24 mouse cellular contexts compared by ENCODE assay signal in the genomic region with DNA sequence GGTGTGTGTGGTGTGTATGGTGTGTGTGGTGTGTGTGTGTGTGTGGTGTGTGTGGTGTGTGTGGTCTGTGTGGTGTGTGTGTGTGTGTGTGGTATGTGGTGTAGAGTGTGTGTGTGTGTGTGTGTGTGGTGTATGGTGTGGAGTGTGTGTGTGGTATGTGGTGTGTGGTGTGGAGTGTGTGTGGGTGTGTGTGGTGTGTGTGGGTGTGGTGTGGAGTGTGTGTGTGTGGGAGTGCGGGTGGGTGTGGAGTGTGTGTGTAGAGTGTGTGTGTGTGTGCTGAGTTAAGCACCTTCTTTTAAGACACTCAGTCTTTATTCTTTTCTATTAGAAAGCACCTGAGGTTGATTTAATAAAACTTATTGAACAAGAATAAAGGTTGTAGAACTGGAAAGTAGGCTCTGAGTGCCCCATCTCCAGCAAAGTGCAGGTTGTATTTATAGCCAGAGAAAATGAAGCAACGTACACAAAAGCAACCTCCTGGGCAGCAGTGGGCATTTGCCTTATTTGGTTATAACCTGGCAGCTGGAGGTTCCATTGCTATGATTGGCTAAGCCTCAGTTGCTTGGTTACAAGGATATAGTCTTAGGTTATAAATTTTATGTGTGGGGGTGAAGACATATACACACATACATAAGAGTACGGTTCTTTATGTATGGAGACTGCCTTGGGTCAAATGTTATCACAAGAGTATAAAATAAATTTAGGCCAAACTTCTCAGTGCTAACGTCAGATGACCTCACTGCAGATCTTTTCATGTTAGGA. TPM values are rescaled to one million over a fixed set of nuclear protein-coding genes. Genes with fewer than 3 reads are reported as not detected.
DNase-seq lines count a peak whose midpoint lies in the region; ATAC-seq lines count a peak whose summit lies in the region.
"Had no signal": no experiment of that assay in that cellular context is flagged by ENCODE, and none has a peak within 500 bp of the region (broad histone marks: within the 10 kb centered on the region; RNA-seq: fewer than 3 reads in every experiment).

No protein-coding gene starts in this region.

- no peak overlapping the region for H3K4me2 ChIP-seq in forebrain, embryonic 12.5 days
- H3K4me2 ChIP-seq in forebrain, embryonic 16.5 days (ENCODE audit: low read length), result no peak overlapping the region
- no peak overlapping the region for H3K4me2 ChIP-seq in hindbrain, embryonic 13.5 days
- no peak overlapping the region for H3K4me2 ChIP-seq in hindbrain, embryonic 16.5 days (ENCODE audit: low read length)
- H3K4me2 ChIP-seq in neural tube, embryonic 12.5 days (replicated peaks), result no peak overlapping the region
- H3K4me2 ChIP-seq in neural tube, embryonic 15.5 days, result no peak overlapping the region
- no peak overlapping the region for H3K4me2 ChIP-seq in midbrain, embryonic 16.5 days (ENCODE audit: low read length)
- H3K4me2 ChIP-seq: heart, embryonic 13.5 days; kidney, embryonic 15.5 days; limb, embryonic 12.5 days had no signal

- 0 out of 2 replicates have a peak, but pooled peaks have one; percentile 57 for ATAC-seq in forebrain, embryonic 12.5 days (ENCODE audit: low FRiP score)
- ATAC-seq in forebrain, embryonic 16.5 days, result no peak; the same call in 1 of the 2 replicates
- ATAC-seq in hindbrain, embryonic 13.5 days (ENCODE audit: low FRiP score), result peak; percentile 53
- ATAC-seq in hindbrain, embryonic 16.5 days, result no peak
- 0 out of 2 replicates have a peak, but pooled peaks have one; percentile 25 for ATAC-seq in neural tube, embryonic 12.5 days (ENCODE audit: low FRiP score, low read depth)
- ATAC-seq in neural tube, embryonic 15.5 days (ENCODE audit: low FRiP score), result no peak
- peak; percentile 63 for ATAC-seq in midbrain, embryonic 16.5 days
- ATAC-seq: lung, postnatal 0 days had no signal

- DNase-seq in c-Kit-positive CD71-positive TER-119-positive erythroid progenitor cells, embryonic 14.5 days (ENCODE audit: low spot score), result no peak
- DNase-seq: adrenal gland, postnatal 25 days; cerebellum, adult 11 months; cerebellum, adult 9-11 months; gastrocnemius, postnatal 36 days; heart, adult 2 months; heart, postnatal 14 days; kidney, adult 11 months; kidney, postnatal 36 days; right cerebral cortex, postnatal 14 days had no signal

- H3K27me3 ChIP-seq in forebrain, embryonic 12.5 days, result no peaks in the 10 kb centered on the region
- H3K27me3 ChIP-seq in forebrain, embryonic 16.5 days (replicated peaks; ENCODE audit: control insufficient read depth, insufficient read depth, low read length), result no peaks in the 10 kb centered on the region
- H3K27me3 ChIP-seq in hindbrain, embryonic 13.5 days, result no peaks in the 10 kb centered on the region
- H3K27me3 ChIP-seq in hindbrain, embryonic 16.5 days (replicated peaks; ENCODE audit: control insufficient read depth, insufficient read depth, low read length), result no peaks in the 10 kb centered on the region
- H3K27me3 ChIP-seq in neural tube, embryonic 12.5 days (replicated peaks), result no peaks in the 10 kb centered on the region
- H3K27me3 ChIP-seq in neural tube, embryonic 15.5 days (replicated peaks), result no peaks in the 10 kb centered on the region
- H3K27me3 ChIP-seq in midbrain, embryonic 16.5 days (ENCODE audit: control insufficient read depth, insufficient read depth, low read depth, low read length), result no peaks in the 10 kb centered on the region
- H3K27me3 ChIP-seq: heart, embryonic 13.5 days; kidney, embryonic 15.5 days; limb, embryonic 12.5 days had no signal

- H3K4me3 ChIP-seq in forebrain, embryonic 12.5 days (replicated peaks), result no peak overlapping the region
- H3K4me3 ChIP-seq in forebrain, embryonic 16.5 days (replicated peaks; ENCODE audit: low read length), result no peak overlapping the region
- H3K4me3 ChIP-seq in hindbrain, embryonic 13.5 days, result no peak overlapping the region
- H3K4me3 ChIP-seq in hindbrain, embryonic 16.5 days (ENCODE audit: low read length), result no peak overlapping the region
- no peak overlapping the region for H3K4me3 ChIP-seq in neural tube, embryonic 12.5 days
- H3K4me3 ChIP-seq in neural tube, embryonic 15.5 days (replicated peaks), result no peak overlapping the region
- H3K4me3 ChIP-seq in midbrain, embryonic 16.5 days (ENCODE audit: low read depth, low read length), result no peak overlapping the region
- H3K4me3 ChIP-seq: embryonic facial prominence, embryonic 10.5 days; heart, adult 2 months; heart, embryonic 13.5 days; kidney, embryonic 15.5 days; limb, embryonic 12.5 days had no signal

- peaks cover 25% of the 10 kb centered on the region for H3K36me3 ChIP-seq in forebrain, embryonic 12.5 days (replicated peaks)
- H3K36me3 ChIP-seq in forebrain, embryonic 16.5 days (ENCODE audit: control insufficient read depth, insufficient read depth), result no peaks in the 10 kb centered on the region
- peaks cover 20% of the 10 kb centered on the region for H3K36me3 ChIP-seq in hindbrain, embryonic 13.5 days
- H3K36me3 ChIP-seq in hindbrain, embryonic 16.5 days (ENCODE audit: control insufficient read depth, insufficient read depth, low read length), result no peaks in the 10 kb centered on the region
- peaks cover 12% of the 10 kb centered on the region; the same call in 1 of the 2 replicates for H3K36me3 ChIP-seq in neural tube, embryonic 12.5 days
- H3K36me3 ChIP-seq in neural tube, embryonic 15.5 days, result no peaks in the 10 kb centered on the region
- H3K36me3 ChIP-seq in midbrain, embryonic 16.5 days (ENCODE audit: control insufficient read depth, insufficient read depth, low read length), result peaks cover 2% of the 10 kb centered on the region; the same call in 1 of the 2 replicates
- H3K36me3 ChIP-seq: heart, embryonic 13.5 days; kidney, embryonic 15.5 days had no signal

- H3K9ac ChIP-seq in forebrain, embryonic 12.5 days, result no peak overlapping the region
- no peak overlapping the region for H3K9ac ChIP-seq in forebrain, embryonic 16.5 days (replicated peaks; ENCODE audit: low read depth, low read length)
- no peak overlapping the region for H3K9ac ChIP-seq in hindbrain, embryonic 13.5 days
- no peak overlapping the region for H3K9ac ChIP-seq in hindbrain, embryonic 16.5 days (ENCODE audit: low read depth, low read length)
- no peak overlapping the region for H3K9ac ChIP-seq in neural tube, embryonic 12.5 days
- no peak overlapping the region for H3K9ac ChIP-seq in neural tube, embryonic 15.5 days (replicated peaks)
- no peak overlapping the region for H3K9ac ChIP-seq in midbrain, embryonic 16.5 days (ENCODE audit: low read depth, low read length)
- H3K9ac ChIP-seq: heart, embryonic 13.5 days; kidney, embryonic 15.5 days; limb, embryonic 12.5 days had no signal

- H3K9me3 ChIP-seq in forebrain, embryonic 12.5 days, result peaks cover 5% of the 10 kb centered on the region; the same call in 1 of the 2 replicates
- H3K9me3 ChIP-seq in forebrain, embryonic 16.5 days (ENCODE audit: control insufficient read depth, low read length), result no peaks in the 10 kb centered on the region
- H3K9me3 ChIP-seq in hindbrain, embryonic 13.5 days, result no peaks in the 10 kb centered on the region
- no peaks in the 10 kb centered on the region; the same call in 1 of the 2 replicates for H3K9me3 ChIP-seq in hindbrain, embryonic 16.5 days (ENCODE audit: control insufficient read depth, low read length)
- 0 out of 2 replicates have a peak, but pooled peaks cover 5% of the 10 kb centered on the region for H3K9me3 ChIP-seq in neural tube, embryonic 12.5 days
- H3K9me3 ChIP-seq in neural tube, embryonic 15.5 days (replicated peaks), result 0 out of 2 replicates have a peak, but pooled peaks cover 3% of the 10 kb centered on the region
- H3K9me3 ChIP-seq in midbrain, embryonic 16.5 days (replicated peaks; ENCODE audit: control insufficient read depth, low read length, poor library complexity, severe bottlenecking), result no peaks in the 10 kb centered on the region; the same call in 1 of the 2 replicates
- H3K9me3 ChIP-seq: heart, embryonic 13.5 days had no signal

- H3K4me1 ChIP-seq in forebrain, embryonic 12.5 days, result peaks cover 29% of the 10 kb centered on the region
- H3K4me1 ChIP-seq in forebrain, embryonic 16.5 days (replicated peaks; ENCODE audit: control insufficient read depth, insufficient read depth, low read length), result peaks cover 16% of the 10 kb centered on the region
- H3K4me1 ChIP-seq in hindbrain, embryonic 13.5 days (replicated peaks), result peaks cover 31% of the 10 kb centered on the region
- peaks cover 12% of the 10 kb centered on the region for H3K4me1 ChIP-seq in hindbrain, embryonic 16.5 days (ENCODE audit: control insufficient read depth, insufficient read depth, low read depth, low read length)
- peaks cover 19% of the 10 kb centered on the region for H3K4me1 ChIP-seq in neural tube, embryonic 12.5 days
- peaks cover 16% of the 10 kb centered on the region for H3K4me1 ChIP-seq in neural tube, embryonic 15.5 days
- H3K4me1 ChIP-seq in midbrain, embryonic 16.5 days (ENCODE audit: control insufficient read depth, insufficient read depth, low read length), result peaks cover 26% of the 10 kb centered on the region
- H3K4me1 ChIP-seq: heart, embryonic 13.5 days had no signal

- 77% methylated on average over 4 of the region's 4 CpGs for WGBS in forebrain, embryonic 12.5 days
- WGBS in forebrain, embryonic 16.5 days, result 74% methylated on average over 4 of the region's 4 CpGs
- WGBS in hindbrain, embryonic 13.5 days, result 62% methylated on average over 4 of the region's 4 CpGs
- WGBS in hindbrain, embryonic 16.5 days, result 55% methylated on average over 4 of the region's 4 CpGs
- 51% methylated on average over 4 of the region's 4 CpGs for WGBS in neural tube, embryonic 12.5 days
- 52% methylated on average over 4 of the region's 4 CpGs for whole genome bisulfite sequencing in neural tube, embryonic 15.5 days
- 51% methylated on average over 4 of the region's 4 CpGs for WGBS in midbrain, embryonic 16.5 days

- peak overlapping the region; percentile 32 for H3K27ac ChIP-seq in forebrain, embryonic 12.5 days
- no peak overlapping the region; the same call in 1 of the 2 replicates for H3K27ac ChIP-seq in forebrain, embryonic 16.5 days (ENCODE audit: low read length)
- H3K27ac ChIP-seq in hindbrain, embryonic 13.5 days, result peak overlapping the region; percentile 52; the same call in 1 of the 2 replicates
- no peak overlapping the region for H3K27ac ChIP-seq in hindbrain, embryonic 16.5 days (ENCODE audit: low read depth, low read length)
- H3K27ac ChIP-seq in neural tube, embryonic 12.5 days, result no peak overlapping the region
- no peak overlapping the region for H3K27ac ChIP-seq in neural tube, embryonic 15.5 days (replicated peaks)
- H3K27ac ChIP-seq in midbrain, embryonic 16.5 days (ENCODE audit: low read length), result peak overlapping the region; percentile 55
- H3K27ac ChIP-seq: embryonic facial prominence, embryonic 10.5 days; heart, adult 2 months; heart, embryonic 13.5 days; kidney, embryonic 15.5 days; limb, embryonic 12.5 days; macrophage; stomach, postnatal 0 days had no signal

RNA-seq across cellular contexts. Expression of a gene that starts 25.8 kb away (rescaled TPM):
- polyA plus RNA-seq in forebrain, embryonic 12.5 days (2016; fragmentation: Nextera tagmentation; extraction: Ambion mirVana), result 78.6 and 83.5 TPM in 2 replicates
- 74.6 and 77.0 TPM in 2 replicates for polyA plus RNA-seq in forebrain, embryonic 16.5 days (2015; fragmentation: Nextera tagmentation; extraction: Ambion mirVana)
- polyA plus RNA-seq in hindbrain, embryonic 13.5 days (2015; fragmentation: Nextera tagmentation; extraction: Ambion mirVana), result 77.6 and 79.2 TPM in 2 replicates
- 51.0 and 53.4 TPM in 2 replicates for polyA plus RNA-seq in hindbrain, embryonic 16.5 days (2015; fragmentation: Nextera tagmentation; extraction: Ambion mirVana)
- polyA plus RNA-seq in neural tube, embryonic 12.5 days (2016; fragmentation: Nextera tagmentation; extraction: Ambion mirVana), result 72.6 and 96.6 TPM in 2 replicates
- polyA plus RNA-seq in neural tube, embryonic 15.5 days (2015; fragmentation: Nextera tagmentation; extraction: Ambion mirVana), result 45.1 and 57.1 TPM in 2 replicates
- 58.3 and 74.4 TPM in 2 replicates for polyA plus RNA-seq in midbrain, embryonic 16.5 days (2015; fragmentation: Nextera tagmentation; extraction: Ambion mirVana)

Comparison
In these comparisons a context has a peak if more than half of its experiments do, and no peak if none do; other contexts are left out.
1. ATAC-seq: peak in forebrain, embryonic 12.5 days (single experiment), hindbrain, embryonic 13.5 days (single experiment), neural tube, embryonic 12.5 days (single experiment) and midbrain, embryonic 16.5 days (single experiment); none in forebrain, embryonic 16.5 days (single experiment), hindbrain, embryonic 16.5 days (single experiment) and neural tube, embryonic 15.5 days (single experiment).
2. H3K27ac ChIP-seq: peak in forebrain, embryonic 12.5 days (single experiment), hindbrain, embryonic 13.5 days (single experiment) and midbrain, embryonic 16.5 days (single experiment); none in forebrain, embryonic 16.5 days (single experiment), hindbrain, embryonic 16.5 days (single experiment), neural tube, embryonic 12.5 days (single experiment) and neural tube, embryonic 15.5 days (single experiment).